Mouse (Mus musculus) liver, embryonic 11.5 days (tissue): Measurements from ENCODE around the gene Tex14. TPM values are rescaled to one million over a fixed set of nuclear protein-coding genes. Genes with fewer than 3 reads are reported as not detected.
A peak's percentile ranks its signal among the peaks of the same experiment; 100 is the strongest.

Source experiments
- ATAC-seq: fragments of 200-750 bp; cut with Nextera tagmentation; replicated peaks from 2 replicates; pipeline ENCODE4 v1.8.0; 2017; ENCODE audit warnings: moderate number of reproducible peaks, mild to moderate bottlenecking, moderate TSS enrichment, moderate library complexity; ENCODE audit not compliant: low FRiP score
- DNase-seq: peaks from one replicate; pipeline ENCODE4 v3.0.0-alpha.2; 2017; ENCODE audit warnings: low spot score
- H3K27ac ChIP-seq: fragments of 300-500 bp; sonication (generic); 2 replicates; pipeline ENCODE4 v1.5.1; 2014; ENCODE audit warnings: mild to moderate bottlenecking, low read depth, low read length, control low read depth
- H3K27me3 ChIP-seq: fragments of 300-500 bp; sonication (generic); replicated peaks from 2 replicates; pipeline ENCODE4 v1.6.1; 2014; ENCODE audit warnings: low read length, mixed read lengths; ENCODE audit not compliant: control insufficient read depth, insufficient read depth
- H3K36me3 ChIP-seq: fragments of 300-500 bp; sonication (generic); 2 replicates; pipeline ENCODE4 v1.6.1; 2014; ENCODE audit warnings: mild to moderate bottlenecking, low read length, moderate library complexity, mixed read lengths; ENCODE audit not compliant: control insufficient read depth, insufficient read depth
- H3K4me1 ChIP-seq: fragments of 300-500 bp; sonication (generic); replicated peaks from 2 replicates; pipeline ENCODE4 v1.6.1; 2014; ENCODE audit warnings: low read length, mixed read lengths; ENCODE audit not compliant: control insufficient read depth, insufficient read depth
- H3K4me2 ChIP-seq: fragments of 300-500 bp; sonication (generic); 2 replicates; pipeline ENCODE4 v1.6.1; 2014; ENCODE audit warnings: mild to moderate bottlenecking, control low read depth, moderate library complexity
- H3K4me3 ChIP-seq: fragments of 300-500 bp; sonication (generic); 2 replicates; pipeline ENCODE4 v1.5.1; 2014; ENCODE audit warnings: low read depth, low read length, control low read depth
- H3K9ac ChIP-seq: fragments of 300-500 bp; sonication (generic); 2 replicates; pipeline ENCODE4 v1.6.1; 2014; ENCODE audit warnings: low read depth, low read length, control low read depth
- H3K9me3 ChIP-seq: fragments of 300-500 bp; sonication (generic); 2 replicates; pipeline ENCODE4 v1.6.1; 2016; ENCODE audit warnings: low read length, inconsistent platforms, mixed read lengths; ENCODE audit not compliant: control insufficient read depth
- WGBS: fragments of 180-500 bp; shearing (Covaris S2); extraction: QIAGEN DNeasy Blood & Tissue Kit; methylation state at CpG from one replicate; pipeline ENCODE4 v1.1.7; 2014; 5-methylcytosine and 5-hydroxymethylcytosine counted together
- polyA plus RNA-seq: library from polyadenylated mRNA; unstranded; fragments of >200 nt; fragmentation: Nextera tagmentation; extraction: Ambion mirVana; gene quantifications from 2 replicates; pipeline ENCODE4 v1.2.1, GENCODE M21; 2014

Tex14 gene
- polyA plus RNA-seq, result 0.32 and 0.48 TPM in 2 replicates

DNA sequence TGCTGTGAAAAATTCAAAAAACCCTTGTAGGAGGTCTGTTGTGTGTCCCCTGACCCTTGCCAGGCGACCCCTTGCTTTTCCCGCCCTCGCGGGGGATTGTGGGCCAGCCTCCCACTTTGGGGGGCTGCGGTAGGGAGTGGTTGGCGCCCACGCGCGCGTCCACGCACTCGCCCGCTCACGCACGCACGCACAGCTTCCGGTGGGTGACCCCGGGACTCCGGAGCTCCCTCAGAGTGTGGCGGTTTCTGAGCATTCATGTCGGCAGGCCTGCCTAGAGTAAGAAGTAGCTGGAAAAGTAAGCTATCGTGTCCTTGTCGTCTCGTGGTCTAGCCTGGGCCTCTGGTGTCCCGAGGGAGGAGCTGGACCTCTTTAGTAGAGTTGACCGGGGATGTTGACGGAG is at the start of gene Tex14, which contains the start of gene Rad51c:
Gene Tex14 (plus strand): TSS at position 190 of the 400 bp plus-strand sequence.
Gene Rad51c (minus strand): TSS at position 79 of the 400 bp plus-strand sequence.
- no peaks in the 10 kb centered on the region for H3K9me3 ChIP-seq
- H3K4me2 ChIP-seq, result peak within 1 kb of the TSS; percentile 88
- H3K27me3 ChIP-seq, result no peaks in the 10 kb centered on the region
- peak within 1 kb of the TSS; percentile 94 for H3K27ac ChIP-seq
- ATAC-seq, result no peak
- H3K4me3 ChIP-seq, result peak within 1 kb of the TSS; percentile 66
- WGBS, result 73% methylated on average over 27 of the region's 27 CpGs
- no peak for DNase-seq
- H3K9ac ChIP-seq, result peak within 1 kb of the TSS; percentile 87
- peaks cover 4% of the 10 kb centered on the region; the same call in 1 of the 2 replicates for H3K4me1 ChIP-seq
- no peaks in the 10 kb centered on the region for H3K36me3 ChIP-seq

DNA sequence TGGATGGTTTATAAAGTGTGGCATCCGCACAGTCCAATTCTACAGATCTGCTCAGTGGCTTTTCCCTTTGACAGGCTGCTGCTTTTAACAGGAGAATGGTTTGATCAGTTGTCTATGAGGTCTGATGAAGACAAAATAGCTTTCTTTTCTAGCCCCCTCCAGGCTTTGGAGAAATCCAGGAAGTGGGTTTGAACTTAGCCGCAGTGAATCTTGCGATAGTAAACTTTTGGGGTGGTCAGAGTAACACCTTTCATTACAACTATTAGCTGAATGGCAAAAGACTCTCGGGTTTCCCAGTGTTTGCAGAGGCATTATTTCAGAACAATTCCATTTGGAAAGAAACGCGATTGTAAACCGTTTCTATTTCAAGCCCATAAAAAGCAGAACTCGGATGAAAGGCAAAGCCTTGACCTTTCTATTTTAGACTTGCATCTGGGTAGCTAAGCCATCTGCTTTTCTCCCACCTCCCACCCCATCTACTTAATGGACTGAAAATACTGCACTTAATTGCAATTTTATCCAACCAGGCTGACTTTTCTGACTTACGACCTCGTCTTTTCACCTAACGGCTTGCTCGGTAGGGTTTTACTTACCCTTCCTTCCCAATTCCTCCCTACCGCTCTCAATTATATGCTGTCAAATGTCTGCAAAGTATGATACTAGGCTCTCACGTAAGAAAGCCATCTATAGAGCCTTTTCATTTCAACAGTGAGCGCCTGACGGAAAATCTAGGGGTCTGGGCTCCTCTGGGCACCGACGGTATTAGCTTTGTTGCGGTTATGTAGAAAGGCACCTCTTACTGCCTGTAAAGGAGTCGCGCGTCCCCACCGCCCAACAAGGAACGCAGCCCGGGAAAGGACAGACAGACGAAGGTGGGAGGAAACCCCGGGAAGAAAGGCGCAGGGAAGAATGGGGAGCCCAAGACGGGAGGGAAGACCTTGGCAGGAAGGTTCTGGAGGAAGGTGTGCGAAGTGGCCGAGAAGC is 47.3 kb upstream of the Tex14 start:
- H3K4me2 ChIP-seq, result peak overlapping the region; percentile 100
- WGBS, result 6% methylated on average over 31 of the region's 31 CpGs
- H3K27me3 ChIP-seq, result peaks cover 27% of the 10 kb centered on the region
- ATAC-seq (peak; percentile 19; the same call in 1 of the 2 replicates), DNase-seq (peak; percentile 41)
- peaks cover 8% of the 10 kb centered on the region; the same call in 1 of the 2 replicates for H3K4me1 ChIP-seq
- peak overlapping the region; percentile 75 for H3K4me3 ChIP-seq
- no peaks in the 10 kb centered on the region for H3K9me3 ChIP-seq
- H3K27ac ChIP-seq, result no peak overlapping the region
- H3K36me3 ChIP-seq, result no peaks in the 10 kb centered on the region
- peak overlapping the region; percentile 62 for H3K9ac ChIP-seq

DNA sequence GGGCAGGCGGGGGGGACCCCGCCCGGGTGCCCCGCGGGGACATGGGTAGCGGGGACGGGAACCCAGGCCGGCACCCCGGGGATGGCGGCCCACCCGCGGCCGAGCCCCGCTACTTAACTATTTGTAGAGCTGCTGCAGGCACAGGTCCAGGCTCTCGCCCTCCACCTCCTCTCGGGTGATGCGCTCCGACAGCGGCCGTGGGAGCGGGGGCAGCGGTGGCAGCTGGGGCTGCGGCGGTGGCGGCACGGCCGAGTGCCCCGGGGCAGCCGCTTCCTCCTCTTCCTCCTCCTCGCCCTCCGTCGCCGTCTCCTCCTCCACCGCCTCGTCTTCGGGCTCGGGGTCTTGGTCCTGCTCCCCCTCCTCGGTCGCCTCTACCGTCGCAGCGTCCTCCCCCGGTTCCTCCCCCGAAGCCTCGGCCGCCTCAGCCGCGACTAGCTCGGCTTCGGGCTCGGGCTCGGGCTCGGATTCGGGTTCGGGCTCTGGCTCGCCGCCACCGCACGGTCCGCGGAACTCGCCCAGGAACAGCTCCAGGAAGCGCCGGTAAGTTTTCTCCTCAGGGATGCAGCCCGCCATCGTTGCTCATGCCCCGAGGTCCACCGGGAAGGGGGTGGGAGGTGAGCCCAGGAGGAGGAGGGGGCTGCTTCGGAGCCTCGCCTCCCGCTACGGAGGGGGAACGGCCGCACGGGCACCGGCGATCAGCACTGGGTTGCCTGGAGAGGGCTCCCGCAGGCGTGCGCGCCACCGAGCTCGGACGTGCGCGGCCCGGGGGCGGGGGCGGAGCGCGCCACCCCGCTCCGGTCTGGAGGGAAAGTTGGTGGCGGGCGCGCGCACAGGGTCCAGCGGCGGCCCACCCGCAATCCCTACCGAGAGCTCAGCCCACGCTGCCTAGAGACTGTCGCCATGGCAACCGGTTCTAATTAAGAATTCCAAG is 46.3 kb upstream of the Tex14 start, which contains the start of gene Ppm1e:
Gene Ppm1e (minus strand): TSS at position 693 of the 931 bp plus-strand sequence.
- Histone ChIP-seq H3K9ac (peak within 1 kb of the TSS; percentile 62), H3K27me3 (peaks cover 27% of the 10 kb centered on the region), H3K4me3 (peak within 1 kb of the TSS; percentile 75), H3K9me3 (no peaks in the 10 kb centered on the region), H3K4me1 (peaks cover 8% of the 10 kb centered on the region; the same call in 1 of the 2 replicates), H3K4me2 (peak within 1 kb of the TSS; percentile 100), H3K36me3 (no peaks in the 10 kb centered on the region), H3K27ac (no peak within 1 kb of the TSS)
- ATAC-seq (peak; percentile 91), DNase-seq (peak; percentile 83)
- WGBS, result under 1% methylated on average over 95 of the region's 104 CpGs

DNA sequence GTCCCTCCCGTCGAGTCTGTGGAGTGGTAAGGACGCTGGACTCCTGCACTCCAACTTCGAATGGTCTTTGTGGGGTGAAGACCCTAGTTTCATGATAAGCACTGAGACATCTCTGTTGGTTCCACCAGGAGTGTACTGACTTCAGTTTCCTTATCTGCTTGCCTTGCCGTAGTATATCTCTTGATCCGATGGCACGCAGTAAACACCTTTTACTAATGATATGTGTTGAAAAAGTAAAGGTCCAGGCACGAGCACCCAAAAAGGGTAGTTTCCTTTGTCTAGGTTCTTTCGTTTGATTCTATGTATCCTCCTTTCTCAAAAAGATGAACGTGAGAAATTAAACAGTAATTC is 45.6 kb upstream of the Tex14 start:
- 14% methylated on average over 10 of the region's 10 CpGs for WGBS
- peak; percentile 25; the same call in 1 of the 2 replicates for ATAC-seq
- H3K27me3 ChIP-seq, result peaks cover 27% of the 10 kb centered on the region
- H3K9me3 ChIP-seq, result no peaks in the 10 kb centered on the region
- no peak overlapping the region for H3K27ac ChIP-seq
- peak overlapping the region; percentile 62 for H3K9ac ChIP-seq
- peak overlapping the region; percentile 100 for H3K4me2 ChIP-seq
- no peaks in the 10 kb centered on the region for H3K36me3 ChIP-seq
- H3K4me3 ChIP-seq, result peak overlapping the region; percentile 75
- DNase-seq, result no peak
- peaks cover 8% of the 10 kb centered on the region; the same call in 1 of the 2 replicates for H3K4me1 ChIP-seq

DNA sequence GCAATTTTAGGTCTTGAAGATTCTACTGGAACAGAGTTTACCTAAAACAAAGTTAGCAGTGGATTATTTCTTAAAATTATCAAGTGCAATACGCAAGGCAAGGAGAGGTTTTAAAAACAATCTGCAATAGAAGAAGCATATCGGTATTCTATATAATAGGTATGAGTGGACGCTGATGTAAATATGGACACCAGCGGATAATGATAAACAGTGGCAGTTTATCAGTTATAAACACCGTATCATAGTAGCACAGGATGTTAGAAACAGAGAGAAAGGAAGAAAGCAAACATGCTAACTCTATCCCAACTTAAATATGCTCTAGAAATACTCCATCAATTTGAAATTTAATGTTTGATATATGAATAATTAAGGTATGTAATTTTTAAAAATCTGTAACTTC is 39.7 kb upstream of the Tex14 start:
- Histone ChIP-seq H3K9me3 (no peaks in the 10 kb centered on the region), H3K27me3 (no peaks in the 10 kb centered on the region; the same call in 1 of the 2 replicates), H3K36me3 (no peaks in the 10 kb centered on the region), H3K4me3 (no peak overlapping the region), H3K27ac (no peak overlapping the region), H3K4me2 (no peak overlapping the region), H3K9ac (no peak overlapping the region), H3K4me1 (no peaks in the 10 kb centered on the region)
- 72% methylated on average over 5 of the region's 5 CpGs for WGBS
- ATAC-seq (no peak), DNase-seq (no peak)

DNA sequence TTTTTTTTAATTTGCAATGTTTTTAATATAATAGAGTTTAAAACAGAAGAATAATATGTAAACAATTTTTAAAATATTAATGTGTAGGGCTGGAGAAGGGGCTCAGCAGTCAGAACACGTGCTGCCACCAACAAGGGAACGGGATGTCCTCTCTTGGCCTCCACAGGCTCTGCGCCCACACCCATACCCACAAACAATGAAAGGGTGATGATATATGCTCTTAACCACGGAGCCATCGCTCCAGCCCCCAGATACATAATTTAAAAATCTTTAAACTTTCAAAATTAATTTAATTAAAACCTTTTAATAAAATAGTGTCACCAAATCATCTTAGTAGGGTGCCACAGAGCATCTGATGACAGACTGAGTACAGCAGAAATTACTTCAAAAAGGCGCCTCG is 37.8 kb upstream of the Tex14 start:
- WGBS, result 68% methylated on average over 7 of the region's 7 CpGs
- H3K9ac ChIP-seq, result no peak overlapping the region
- H3K4me1 ChIP-seq, result no peaks in the 10 kb centered on the region
- ATAC-seq (no peak), DNase-seq (no peak)
- no peaks in the 10 kb centered on the region for H3K9me3 ChIP-seq
- no peak overlapping the region for H3K4me2 ChIP-seq
- H3K4me3 ChIP-seq, result no peak overlapping the region
- no peak overlapping the region for H3K27ac ChIP-seq
- H3K27me3 ChIP-seq, result no peaks in the 10 kb centered on the region
- no peaks in the 10 kb centered on the region for H3K36me3 ChIP-seq

DNA sequence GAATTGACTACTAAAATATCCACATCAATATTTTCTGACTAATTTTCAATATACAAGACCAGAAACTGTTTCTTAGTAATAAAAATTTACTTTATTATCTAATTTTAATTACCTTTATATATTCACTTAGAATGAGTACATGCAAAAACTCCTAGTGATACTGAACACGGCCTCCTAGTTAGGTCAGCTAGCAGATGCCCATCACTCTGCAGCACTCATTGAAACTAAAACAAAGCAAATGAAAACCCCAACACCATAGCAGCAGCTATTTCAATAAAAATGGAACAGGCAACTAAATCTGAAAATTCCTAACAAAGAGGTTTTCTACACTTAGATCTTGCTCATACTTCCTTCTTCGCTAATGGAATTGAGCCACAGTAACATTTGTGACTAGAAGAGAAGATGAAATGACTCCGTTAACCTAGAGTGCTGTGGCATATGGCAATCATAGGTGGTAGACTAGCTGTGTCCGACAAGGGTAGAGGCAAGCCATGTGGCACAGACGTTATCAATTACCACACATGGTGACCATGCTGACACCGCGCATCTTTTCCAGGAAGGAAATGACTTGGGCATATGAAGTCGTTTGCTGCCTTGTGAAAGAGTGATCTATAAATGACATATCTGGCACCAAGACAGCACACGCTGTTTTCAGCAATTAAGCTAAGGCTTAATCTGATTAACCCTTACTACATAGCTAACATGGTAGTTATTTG is 36.8 kb upstream of the Tex14 start:
- Histone ChIP-seq H3K4me3 (no peak overlapping the region), H3K27me3 (no peaks in the 10 kb centered on the region), H3K4me1 (no peaks in the 10 kb centered on the region), H3K9me3 (no peaks in the 10 kb centered on the region), H3K36me3 (no peaks in the 10 kb centered on the region), H3K4me2 (no peak overlapping the region), H3K27ac (no peak overlapping the region), H3K9ac (no peak overlapping the region)
- ATAC-seq, result peak; percentile 96
- WGBS, result 46% methylated on average over 9 of the region's 9 CpGs
- DNase-seq, result no peak

DNA sequence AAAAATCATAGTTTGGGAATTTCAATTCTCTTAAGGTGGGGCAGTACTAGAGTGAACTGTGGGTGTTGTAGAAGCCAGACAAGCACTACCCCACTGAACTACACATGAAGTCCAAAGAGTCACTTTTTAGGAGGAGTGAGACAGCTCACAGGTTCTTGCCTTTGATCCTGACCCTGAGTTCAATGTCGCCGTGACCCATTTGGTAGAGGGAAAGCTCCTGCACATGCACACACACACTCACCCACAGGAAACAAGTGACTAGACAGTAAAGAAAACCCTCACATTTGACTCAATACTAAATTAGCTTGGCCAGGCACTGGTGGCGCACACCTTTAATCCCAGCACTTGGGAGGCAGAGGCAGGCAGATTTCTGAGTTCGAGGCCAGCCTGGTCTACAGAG is 20.3 kb upstream of the Tex14 start:
- H3K4me3 ChIP-seq, result no peak overlapping the region
- 93% methylated on average over 4 of the region's 4 CpGs for WGBS
- H3K9me3 ChIP-seq, result no peaks in the 10 kb centered on the region
- H3K27me3 ChIP-seq, result no peaks in the 10 kb centered on the region
- DNase-seq (no peak), ATAC-seq (no peak)
- H3K4me2 ChIP-seq, result no peak overlapping the region
- H3K36me3 ChIP-seq, result 0 out of 2 replicates have a peak, but pooled peaks cover 2% of the 10 kb centered on the region
- no peak overlapping the region for H3K9ac ChIP-seq
- H3K4me1 ChIP-seq, result no peaks in the 10 kb centered on the region
- no peak overlapping the region for H3K27ac ChIP-seq
